Mouse (Mus musculus): ENCODE results near the gene Rassf2. TPM values are rescaled to one million over a fixed set of nuclear protein-coding genes. Genes with fewer than 3 reads are reported as not detected.

Gene Rassf2
- polyA plus RNA-seq, 1 experiment from 2014 or later, result 5.5 TPM

GRCm38 (mm10) chr2:131952456-131952855 is 77.6 kb downstream of the Rassf2 start:
- H3K9ac ChIP-seq, result no peak overlapping the region; the same call in 1 of the 2 replicates
- 46% methylated on average over 2 of the region's 2 CpGs for WGBS
- ATAC-seq (ENCODE audit: extremely low read depth, insufficient number of reproducible peaks, low FRiP score, low TSS enrichment), result no peak
- peaks cover 37% of the 10 kb centered on the region for H3K4me1 ChIP-seq
- peaks cover 42% of the 10 kb centered on the region for H3K27me3 ChIP-seq (replicated peaks)
- H3K4me2 ChIP-seq, result peak overlapping the region; percentile 67; the same call in 1 of the 2 replicates
- no peak overlapping the region for H3K4me3 ChIP-seq
- no peak overlapping the region for H3K27ac ChIP-seq (replicated peaks)
- no peaks in the 10 kb centered on the region for H3K36me3 ChIP-seq
- H3K9me3 ChIP-seq, result no peaks in the 10 kb centered on the region

GRCm38 (mm10) chr2:131950598-131951095 is 79.4 kb downstream of the Rassf2 start, which contains the start of gene Prnd:
Gene Prnd (plus strand): TSS chr2:131950861.
- Histone ChIP-seq H3K4me1 (peaks cover 36% of the 10 kb centered on the region), H3K4me2 (peak within 1 kb of the TSS; percentile 41), H3K27me3 (replicated peaks) (peaks cover 37% of the 10 kb centered on the region), H3K9me3 (no peaks in the 10 kb centered on the region), H3K4me3 (0 out of 2 replicates have a peak within 1 kb of the TSS, but pooled peaks have one; percentile 4), H3K36me3 (no peaks in the 10 kb centered on the region), H3K9ac (peak within 1 kb of the TSS; percentile 40; the same call in 1 of the 2 replicates), H3K27ac (replicated peaks) (no peak within 1 kb of the TSS)
- 7% methylated on average over 11 of the region's 11 CpGs for WGBS
- 0 out of 2 replicates have a peak, but pooled peaks have one; percentile 17 for ATAC-seq (ENCODE audit: extremely low read depth, insufficient number of reproducible peaks, low FRiP score, low TSS enrichment)

DNA sequence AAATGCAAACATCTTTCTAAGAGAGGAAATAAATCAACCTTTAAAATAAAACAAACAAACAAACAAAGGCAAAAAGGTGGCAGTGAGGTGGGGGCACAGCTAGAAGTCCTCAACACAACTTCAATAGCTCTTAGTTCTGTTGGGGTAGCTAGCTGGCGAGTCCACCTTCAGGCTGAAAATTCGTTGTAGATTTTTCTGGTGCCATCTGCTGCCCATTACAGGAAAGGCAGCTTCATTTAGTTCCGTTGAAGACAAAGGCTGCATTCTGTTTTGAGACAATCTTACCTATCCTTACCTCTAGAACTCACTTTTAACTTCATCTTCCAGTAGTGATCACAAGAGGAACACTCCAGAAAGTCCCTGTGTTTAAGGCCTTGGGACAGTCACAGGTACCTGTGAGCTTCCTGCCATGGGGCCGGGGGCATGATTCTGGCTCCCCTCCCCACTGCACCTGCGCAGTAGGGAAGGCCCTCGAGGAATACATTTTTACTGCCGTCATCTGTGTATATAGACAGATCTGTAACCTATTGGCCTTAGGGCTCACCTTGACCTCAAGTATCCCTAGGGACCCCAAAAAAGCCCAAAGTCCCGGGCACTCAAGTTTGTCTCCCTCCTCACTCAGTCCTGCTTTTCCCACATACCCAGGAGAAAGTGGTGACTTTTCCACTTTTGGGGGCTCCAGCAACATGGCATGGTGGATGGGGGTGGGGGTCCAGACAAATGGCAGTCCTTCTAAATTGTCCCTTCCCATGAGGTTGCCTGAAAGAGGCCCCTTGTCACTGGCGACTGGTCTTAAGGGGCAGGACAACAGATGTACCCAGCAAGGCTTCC is 80.1 kb downstream of the Rassf2 start:
- Histone ChIP-seq H3K4me1 (peaks cover 36% of the 10 kb centered on the region), H3K36me3 (no peaks in the 10 kb centered on the region), H3K4me3 (no peak overlapping the region), H3K9ac (peak overlapping the region; percentile 37; the same call in 1 of the 2 replicates), H3K4me2 (peak overlapping the region; percentile 41; the same call in 1 of the 2 replicates), H3K27ac (replicated peaks) (no peak overlapping the region), H3K27me3 (replicated peaks) (peaks cover 37% of the 10 kb centered on the region), H3K9me3 (no peaks in the 10 kb centered on the region)
- no peak for ATAC-seq (ENCODE audit: extremely low read depth, insufficient number of reproducible peaks, low FRiP score, low TSS enrichment)
- 50% methylated on average over 9 of the region's 9 CpGs for WGBS

DNA sequence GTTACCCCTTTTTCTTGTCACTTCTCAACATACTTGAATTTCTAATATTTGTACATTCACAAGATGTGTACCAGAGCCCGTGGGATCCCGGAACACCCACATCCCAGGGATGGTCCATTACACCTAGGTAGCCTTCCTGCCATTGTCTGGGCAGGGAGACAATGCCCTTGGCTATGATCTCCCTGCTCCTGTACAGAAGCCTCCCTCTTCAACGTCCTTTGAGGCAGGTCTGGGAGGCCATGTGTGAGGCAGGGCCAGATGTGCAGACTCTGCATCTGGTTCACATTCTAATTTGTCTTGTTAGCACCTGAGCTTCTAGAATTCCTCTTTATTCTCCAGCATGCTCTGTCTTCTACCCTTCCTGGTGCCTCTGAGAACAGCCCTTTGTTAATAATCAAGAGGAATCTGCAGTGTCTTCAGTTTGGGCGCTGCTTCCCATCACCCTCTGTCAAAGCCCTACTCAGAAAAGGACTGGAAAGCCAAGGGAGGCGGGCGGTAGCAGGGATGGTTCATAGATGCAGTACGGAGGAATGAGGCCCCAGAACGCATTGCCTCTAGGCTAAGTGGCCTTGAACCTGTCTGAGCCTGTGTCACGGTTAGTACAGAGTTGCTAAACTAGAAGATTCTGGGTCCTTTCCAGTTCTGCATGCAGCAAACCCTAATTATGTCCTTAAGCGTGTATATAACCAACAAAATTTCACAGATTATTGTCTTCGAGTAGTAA is 81.0 kb downstream of the Rassf2 start:
- no peak overlapping the region for H3K4me3 ChIP-seq
- H3K4me2 ChIP-seq, result no peak overlapping the region
- peaks cover 35% of the 10 kb centered on the region for H3K4me1 ChIP-seq
- WGBS, result 65% methylated on average over 11 of the region's 11 CpGs
- H3K9ac ChIP-seq, result no peak overlapping the region
- ATAC-seq (ENCODE audit: extremely low read depth, insufficient number of reproducible peaks, low FRiP score, low TSS enrichment), result no peak
- H3K36me3 ChIP-seq, result no peaks in the 10 kb centered on the region
- H3K9me3 ChIP-seq, result no peaks in the 10 kb centered on the region
- H3K27ac ChIP-seq (replicated peaks), result no peak overlapping the region
- peaks cover 34% of the 10 kb centered on the region for H3K27me3 ChIP-seq (replicated peaks)

GRCm38 (mm10) chr2:131948156-131948555 is 81.9 kb downstream of the Rassf2 start:
- Histone ChIP-seq H3K27me3 (replicated peaks) (peaks cover 24% of the 10 kb centered on the region), H3K9me3 (no peaks in the 10 kb centered on the region), H3K27ac (replicated peaks) (no peak overlapping the region), H3K4me3 (no peak overlapping the region), H3K4me1 (peaks cover 29% of the 10 kb centered on the region), H3K4me2 (no peak overlapping the region), H3K9ac (no peak overlapping the region), H3K36me3 (no peaks in the 10 kb centered on the region)
- 77% methylated on average over 3 of the region's 3 CpGs for WGBS
- no peak for ATAC-seq (ENCODE audit: extremely low read depth, insufficient number of reproducible peaks, low FRiP score, low TSS enrichment)

DNA sequence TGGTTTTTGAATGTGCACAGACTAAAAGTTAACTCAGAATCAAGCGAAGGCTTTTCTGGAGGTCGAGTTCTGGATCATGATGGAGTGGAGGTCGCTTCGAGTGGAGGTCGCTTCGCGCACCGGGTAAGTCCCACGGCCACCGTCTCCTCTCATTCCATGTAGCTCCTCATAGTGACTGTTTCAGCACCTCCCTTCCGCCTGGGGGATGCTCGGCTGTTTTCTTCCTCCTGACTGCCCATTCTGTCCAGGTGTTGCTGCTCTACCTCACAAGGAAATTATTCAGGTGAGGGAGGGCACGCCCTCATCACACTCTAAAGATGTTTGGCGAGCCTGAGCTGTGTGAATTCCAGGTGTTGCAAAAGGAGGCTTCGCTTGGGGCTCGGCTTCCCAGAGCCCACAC is 83.7 kb downstream of the Rassf2 start:
- ATAC-seq (ENCODE audit: extremely low read depth, insufficient number of reproducible peaks, low FRiP score, low TSS enrichment), result no peak
- no peak overlapping the region for H3K4me3 ChIP-seq
- no peak overlapping the region for H3K27ac ChIP-seq (replicated peaks)
- H3K4me1 ChIP-seq, result peaks cover 19% of the 10 kb centered on the region
- H3K9ac ChIP-seq, result no peak overlapping the region
- H3K9me3 ChIP-seq, result no peaks in the 10 kb centered on the region
- H3K4me2 ChIP-seq, result no peak overlapping the region
- H3K36me3 ChIP-seq, result no peaks in the 10 kb centered on the region
- H3K27me3 ChIP-seq (replicated peaks), result peaks cover 8% of the 10 kb centered on the region
- 88% methylated on average over 16 of the region's 16 CpGs for WGBS

GRCm38 (mm10) chr2:131945765-131946164 is 84.3 kb downstream of the Rassf2 start:
- H3K36me3 ChIP-seq, result no peaks in the 10 kb centered on the region
- 70% methylated on average over 6 of the region's 6 CpGs for WGBS
- no peak overlapping the region for H3K27ac ChIP-seq (replicated peaks)
- H3K4me3 ChIP-seq, result no peak overlapping the region
- peaks cover 7% of the 10 kb centered on the region for H3K27me3 ChIP-seq (replicated peaks)
- no peak for ATAC-seq (ENCODE audit: extremely low read depth, insufficient number of reproducible peaks, low FRiP score, low TSS enrichment)
- peaks cover 17% of the 10 kb centered on the region for H3K4me1 ChIP-seq
- no peaks in the 10 kb centered on the region for H3K9me3 ChIP-seq
- H3K9ac ChIP-seq, result no peak overlapping the region
- H3K4me2 ChIP-seq, result no peak overlapping the region

DNA sequence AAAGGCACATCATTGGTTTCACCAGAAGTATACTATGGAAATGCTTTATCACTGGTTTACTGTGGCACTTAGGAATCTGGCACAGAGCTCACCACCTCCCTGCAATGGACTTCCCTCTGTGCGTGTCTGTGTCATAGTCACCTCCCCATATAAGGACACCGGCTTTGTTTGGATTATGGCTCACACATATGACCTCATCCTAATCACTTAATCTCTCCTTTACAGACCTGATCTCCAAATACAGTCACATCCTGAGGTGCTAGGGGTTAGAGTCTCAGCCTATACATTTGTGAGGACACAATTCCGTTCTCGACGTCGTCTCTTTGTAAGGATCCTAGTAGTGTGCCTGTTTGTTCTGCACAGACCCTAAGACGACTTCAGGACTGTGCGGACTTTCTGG is 84.8 kb downstream of the Rassf2 start:
- Histone ChIP-seq H3K4me2 (no peak overlapping the region), H3K9me3 (no peaks in the 10 kb centered on the region), H3K4me1 (peaks cover 12% of the 10 kb centered on the region), H3K36me3 (no peaks in the 10 kb centered on the region), H3K4me3 (no peak overlapping the region), H3K27ac (replicated peaks) (no peak overlapping the region), H3K9ac (no peak overlapping the region), H3K27me3 (replicated peaks) (peaks cover 2% of the 10 kb centered on the region; the same call in 1 of the 2 replicates)
- WGBS, result 59% methylated on average over 8 of the region's 8 CpGs
- ATAC-seq (ENCODE audit: extremely low read depth, insufficient number of reproducible peaks, low FRiP score, low TSS enrichment), result no peak

DNA sequence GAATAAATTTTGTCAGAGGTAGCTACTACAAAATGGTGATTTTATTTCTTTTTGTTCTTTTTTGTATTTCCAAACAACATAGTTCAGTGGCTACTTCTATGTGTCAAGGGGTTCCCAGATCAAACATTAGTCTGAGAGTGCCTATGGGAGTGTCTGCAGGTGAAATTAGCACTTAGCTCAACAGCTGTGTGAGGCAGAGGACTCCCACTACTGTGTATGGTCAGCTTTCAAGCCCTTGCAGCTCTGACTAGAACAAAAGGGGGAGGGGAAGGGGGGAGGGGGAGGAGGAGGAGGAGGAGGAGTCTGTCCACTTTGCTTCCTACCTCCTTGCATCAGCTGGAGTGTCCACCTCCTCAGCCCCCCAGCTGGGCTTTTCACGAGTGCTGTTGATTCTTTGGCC is 85.7 kb downstream of the Rassf2 start:
- Histone ChIP-seq H3K4me2 (no peak overlapping the region), H3K9me3 (no peaks in the 10 kb centered on the region), H3K27ac (replicated peaks) (peak overlapping the region; percentile 28; the same call in 1 of the 2 replicates), H3K4me1 (peaks cover 8% of the 10 kb centered on the region), H3K36me3 (no peaks in the 10 kb centered on the region), H3K27me3 (replicated peaks) (no peaks in the 10 kb centered on the region; the same call in 1 of the 2 replicates), H3K9ac (no peak overlapping the region), H3K4me3 (no peak overlapping the region)
- 29% methylated on average over 1 of the region's 1 CpGs for WGBS
- ATAC-seq (ENCODE audit: extremely low read depth, insufficient number of reproducible peaks, low FRiP score, low TSS enrichment), result no peak

GRCm38 (mm10) chr2:131941501-131941900 is 88.6 kb downstream of the Rassf2 start:
- H3K9me3 ChIP-seq, result no peaks in the 10 kb centered on the region
- no peak overlapping the region for H3K27ac ChIP-seq (replicated peaks)
- no peak overlapping the region for H3K4me2 ChIP-seq
- 74% methylated on average over 6 of the region's 6 CpGs for WGBS
- ATAC-seq (ENCODE audit: extremely low read depth, insufficient number of reproducible peaks, low FRiP score, low TSS enrichment), result no peak
- H3K4me1 ChIP-seq, result peaks cover 23% of the 10 kb centered on the region
- H3K36me3 ChIP-seq, result peaks cover 9% of the 10 kb centered on the region
- no peak overlapping the region for H3K4me3 ChIP-seq
- no peaks in the 10 kb centered on the region for H3K27me3 ChIP-seq (replicated peaks)
- H3K9ac ChIP-seq, result no peak overlapping the region

DNA sequence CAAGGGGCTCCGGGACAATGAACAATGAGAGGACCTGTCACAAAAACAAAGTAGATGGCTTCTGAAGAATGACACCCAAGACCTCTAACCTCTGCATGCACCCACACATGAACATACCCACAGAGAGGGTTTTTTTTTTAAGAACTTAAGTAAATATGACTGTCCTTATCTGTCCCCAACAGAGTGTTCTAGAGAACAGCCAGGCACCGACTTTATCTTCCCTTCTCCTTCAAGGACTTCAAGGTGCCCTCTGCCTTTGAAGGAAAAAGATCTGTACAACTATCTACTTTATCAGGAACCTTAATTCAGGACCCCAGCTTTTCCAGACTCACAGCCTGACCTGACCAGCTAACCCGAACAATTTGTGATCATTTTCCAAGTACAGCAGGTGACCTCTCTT is 89.6 kb downstream of the Rassf2 start:
- Histone ChIP-seq H3K4me2 (no peak overlapping the region), H3K27ac (replicated peaks) (no peak overlapping the region), H3K9me3 (no peaks in the 10 kb centered on the region), H3K4me3 (no peak overlapping the region), H3K9ac (no peak overlapping the region), H3K27me3 (replicated peaks) (no peaks in the 10 kb centered on the region), H3K36me3 (peaks cover 13% of the 10 kb centered on the region), H3K4me1 (peaks cover 26% of the 10 kb centered on the region)
- WGBS, result 36% methylated on average over 3 of the region's 3 CpGs
- ATAC-seq (ENCODE audit: extremely low read depth, insufficient number of reproducible peaks, low FRiP score, low TSS enrichment), result no peak
